ENCODE assay signal across 12 mouse cellular contexts in the genomic region with DNA sequence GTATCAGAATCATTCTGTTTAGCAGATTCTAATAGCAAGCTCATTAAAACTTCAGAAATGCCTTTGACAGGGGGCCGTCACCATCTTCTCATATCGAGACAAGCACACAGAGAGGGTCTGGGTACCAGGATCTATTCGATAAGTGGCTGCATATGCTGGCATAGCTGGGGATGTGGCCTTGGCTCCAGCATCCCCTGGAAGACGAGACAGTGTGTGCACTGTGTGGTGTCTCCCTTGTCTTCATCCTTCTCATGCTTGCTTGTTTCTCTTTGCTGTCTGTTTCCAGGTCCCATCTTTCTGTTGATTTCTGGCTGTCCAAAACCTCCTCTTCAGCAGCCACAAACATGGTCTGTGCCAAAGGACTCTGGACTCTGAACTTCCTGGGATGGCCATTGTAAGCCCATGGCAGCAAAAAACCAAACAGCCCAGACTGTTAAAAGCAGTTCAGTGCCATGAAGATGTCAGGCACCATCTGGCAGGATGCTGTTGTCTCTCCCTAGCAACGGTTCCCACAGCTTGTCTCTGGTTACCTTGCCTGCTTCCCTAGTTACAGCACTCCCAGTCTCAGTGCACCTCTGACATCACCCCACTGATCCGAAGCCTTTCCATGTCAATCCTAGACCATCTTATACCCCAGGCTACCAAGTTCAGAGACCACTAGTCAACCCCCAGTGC. TPM values are rescaled to one million over a fixed set of nuclear protein-coding genes. Genes with fewer than 3 reads are reported as not detected.
DNase-seq lines count a peak whose midpoint lies in the region; TF ChIP-seq lines count a peak whose summit lies in the region.
"Had no signal": no experiment of that assay in that cellular context is flagged by ENCODE, and none has a peak within 500 bp of the region (broad histone marks: within the 10 kb centered on the region; RNA-seq: fewer than 3 reads in every experiment).

No protein-coding gene starts in this region.

- no peak overlapping the region for H3K4me3 ChIP-seq in layer of hippocampus, adult 2 months
- H3K4me3 ChIP-seq: embryonic facial prominence, embryonic 15.5 days; heart, embryonic 10.5 days had no signal

- peak; percentile 59 for DNase-seq in layer of hippocampus, adult 11-12 months (ENCODE audit: low spot score)
- DNase-seq in layer of hippocampus, adult 9-10 months (ENCODE audit: low spot score) = no peak
- DNase-seq in cerebellum, postnatal 10 days = peak; percentile 76 to 78
- peak; percentile 52 to 66 for DNase-seq in layer of hippocampus, adult 2 months (ENCODE audit: low spot score in 2 of 2)
- DNase-seq in neural tube, embryonic 10.5 days (ENCODE audit: extremely low spot score, low spot score) = peak; percentile 15
- DNase-seq in lung, postnatal 14 days = no peak
- DNase-seq in heart, adult 11 months = no peak
- no peak for DNase-seq in gastrocnemius, postnatal 10 days
- DNase-seq: lung, embryonic 14.5 days; thymus, postnatal 25 days had no signal

- peak overlapping the region; percentile 89 for H3K27ac ChIP-seq in layer of hippocampus, adult 2 months
- H3K27ac ChIP-seq: embryonic facial prominence, embryonic 15.5 days; heart, embryonic 10.5 days had no signal

- no peak for TF ChIP-seq CTCF in layer of hippocampus, adult 2 months (conservative IDR thresholded peaks at IDR 0.05)

RNA-seq across cellular contexts. Expression of a gene that starts 56.5 kb away (rescaled TPM):
- 100 to 1,000 TPM; 120 to 123 TPM for total RNA-seq in layer of hippocampus, adult 2 months (2021)
- total RNA-seq in gastrocnemius, postnatal 10 days (2021) = 10 to 100 TPM; 31.1 to 39.0 TPM

Comparison
In these comparisons a context has a peak if more than half of its experiments do, and no peak if none do; other contexts are left out.
1. DNase-seq: peak in layer of hippocampus, adult 11-12 months (single experiment), cerebellum, postnatal 10 days (2 of 2), layer of hippocampus, adult 2 months (2 of 2) and neural tube, embryonic 10.5 days (single experiment); none in layer of hippocampus, adult 9-10 months (single experiment), lung, postnatal 14 days (single experiment), heart, adult 11 months (single experiment) and gastrocnemius, postnatal 10 days (single experiment).